Mouse (Mus musculus): ENCODE measurements around the gene Vmn1r180.

The Vmn1r180 gene

DNA sequence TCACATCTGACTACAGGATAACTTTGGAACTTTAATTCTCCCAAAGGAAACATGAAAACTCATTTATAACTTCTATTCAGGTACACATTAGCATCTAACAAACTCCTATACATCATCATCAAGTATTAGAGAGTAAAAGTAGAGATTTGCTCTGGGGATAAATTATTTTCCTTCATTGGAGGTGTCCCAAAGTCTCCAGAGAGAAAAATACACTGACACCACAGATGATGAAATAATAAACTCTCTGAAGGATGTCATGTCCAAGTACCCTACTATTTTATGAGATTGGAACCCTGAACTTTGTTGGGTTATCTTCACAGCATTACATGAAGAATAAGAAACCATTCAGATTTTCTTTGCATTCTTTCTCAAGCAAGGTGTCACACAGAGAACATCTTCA, at the start of gene Vmn1r180:
TSS of gene Vmn1r180 (plus strand) at position 301 of the 400 bp plus-strand sequence.
- in situ Hi-C loops (cut with MboI, MseI): loop anchor here in 1 of 2 experiments (25.0 kb wide), 1 partner anchor 187 kb away; the partner anchor contains the start of gene Zfp235

DNA sequence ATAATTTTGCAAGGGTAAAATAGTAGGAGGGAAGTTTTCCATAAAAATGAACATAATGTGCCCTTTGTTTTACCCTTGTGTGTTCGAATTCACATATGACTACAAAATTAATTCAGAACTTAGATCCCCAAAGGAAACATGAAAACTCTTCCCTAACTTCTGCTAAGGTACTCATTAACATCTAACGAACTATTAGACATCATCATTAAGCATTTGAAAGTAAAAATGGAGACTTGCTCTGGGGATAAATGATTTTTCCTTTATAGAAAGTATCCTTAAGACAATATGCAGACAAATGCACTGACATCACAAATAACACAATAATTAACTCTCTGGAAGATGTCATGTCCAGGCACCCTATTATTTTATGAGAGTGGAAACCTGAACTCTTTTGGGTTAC, 23.8 kb upstream of the Vmn1r180 start, which contains the start of gene Vmn1r179:
TSS of gene Vmn1r179 (plus strand) at position 301 of the 400 bp plus-strand sequence.
- in situ Hi-C loops (cut with MboI, MseI): no loop called here

DNA sequence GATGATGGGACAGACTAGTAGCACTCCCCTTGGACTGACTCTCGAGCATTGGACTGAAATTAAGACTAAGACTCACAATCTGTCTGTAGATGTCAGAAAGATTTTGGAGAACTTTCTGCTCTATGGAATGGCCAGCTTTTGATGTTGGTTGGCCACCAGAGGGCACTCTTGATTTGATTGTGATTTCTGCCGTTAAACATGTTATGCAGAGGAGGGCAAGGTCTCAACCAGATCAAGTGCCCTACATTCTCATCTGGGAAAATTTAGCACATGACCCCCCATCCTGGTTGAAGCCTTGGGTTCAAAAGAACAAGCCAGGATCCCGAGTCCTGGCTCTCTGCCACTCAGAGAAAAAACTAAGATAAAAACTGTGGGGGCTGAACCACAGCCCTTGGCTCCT, 17.6 kb downstream of the Vmn1r180 start:
- in situ Hi-C loops (cut with MboI, MseI): loop anchor here (5.0 to 25.0 kb wide), 4 partner anchors 169 to 389 kb away; partner anchors contain the start of genes Zfp114 (in 1 of the 2) and Zfp235 (in 1 of the 2)

DNA sequence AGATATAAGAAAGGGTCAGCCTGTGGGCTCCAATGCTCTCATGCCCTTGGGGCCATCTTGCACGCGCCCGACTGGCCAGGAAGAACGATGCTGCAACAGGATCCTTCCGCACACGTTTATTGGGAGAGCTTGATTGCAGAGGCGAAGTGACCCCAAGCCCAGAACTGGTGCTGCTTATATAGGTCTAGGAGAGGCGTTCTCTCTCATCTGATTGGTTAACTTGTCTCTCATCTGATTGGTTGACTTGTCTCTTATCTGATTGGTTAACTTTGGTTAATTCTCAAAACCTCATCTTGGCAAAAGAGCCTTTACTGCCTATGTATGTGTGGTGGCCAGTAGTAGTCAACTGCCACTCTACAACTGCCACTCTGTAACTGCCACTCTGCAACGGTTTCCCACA, 23.9 kb downstream of the Vmn1r180 start, which contains the start of gene Vmn1r181:
TSS of gene Vmn1r181 (plus strand) at position 301 of the 400 bp plus-strand sequence.
- in situ Hi-C loops (cut with MboI, MseI): loop anchor here in 1 of 2 experiments (5.0 to 25.0 kb wide), 2 partner anchors 98 to 163 kb away; partner anchors contain the start of gene Zfp235

DNA sequence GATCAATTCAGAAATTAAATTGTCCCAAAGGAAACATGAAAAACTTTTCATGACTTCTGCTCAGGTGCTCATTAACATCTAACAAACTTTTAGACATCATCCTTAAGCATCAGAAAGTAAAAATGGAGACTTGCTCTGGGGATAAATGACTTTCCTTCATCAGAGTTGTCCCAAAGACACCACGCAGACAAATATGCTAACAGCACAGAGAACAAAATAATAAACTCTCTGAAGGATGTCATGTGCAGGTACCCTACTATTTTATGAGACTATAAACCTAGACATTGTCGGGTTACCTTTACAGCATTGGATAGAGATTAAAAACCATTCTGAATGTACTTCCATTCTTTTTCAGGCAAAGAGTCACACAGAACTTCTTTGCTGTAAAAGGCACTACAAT, 51.0 kb downstream of the Vmn1r180 start, which contains the start of gene V1rd19:
TSS of gene V1rd19 (plus strand) at position 301 of the 400 bp plus-strand sequence.
- in situ Hi-C loops (cut with MboI, MseI): no loop called here

Measured in T-helper 17 cell (primary cell).